Mouse (Mus musculus) C2C12 (cell line): ENCODE data around the gene Tmem62.
"Not testable (repeated sequence)": the region's sequence is repeated elsewhere in the genome, so short reads cannot be mapped to it uniquely, and the experiment has no call there.

Experiments used
- CEBPB ChIP-seq: IDR thresholded peaks from one replicate; pipeline ENCODE4 v1.6.1; 2011; ENCODE audit warnings: low read depth, mild to moderate bottlenecking, control low read depth, moderate library complexity
- CTCF ChIP-seq: IDR thresholded peaks from one replicate; pipeline ENCODE4 v1.5.1; 2011; ENCODE audit not compliant: control insufficient read depth, insufficient read depth, insufficient read length
- MYOD1 ChIP-seq: IDR thresholded peaks from one replicate; pipeline ENCODE4 v1.6.1; 2011; ENCODE audit warnings: low read depth; ENCODE audit not compliant: control insufficient read depth, insufficient read length
- USF1 ChIP-seq: IDR thresholded peaks from one replicate; pipeline ENCODE4 v1.6.1; 2011; ENCODE audit warnings: low read depth, mild to moderate bottlenecking, control low read depth, moderate library complexity

GRCm38 (mm10) chr2:121038851-121039250 is 62.0 kb downstream of the Tmem62 start:
- not testable (repeated sequence) for TF ChIP-seq CTCF, USF1, MYOD1, CEBPB
